Mouse (Mus musculus) embryonic fibroblast, embryonic 13.5 days (primary cell): ENCODE measurements at regions not wholly inside any gene's neighbourhood (a gene's known extent, or its start where the extent isn't known, plus 50 kb on each side); places are given as distances from the start of the nearest gene placed in this dataset.

Experiments
- CTCF ChIP-seq: IDR thresholded peaks from 2 replicates; pipeline ENCODE4 v1.5.1; 2011; ENCODE audit warnings: mild to moderate bottlenecking, control low read depth, low read length, moderate library complexity, borderline replicate concordance; ENCODE audit not compliant: insufficient read depth
- POLR2A ChIP-seq: IDR thresholded peaks from 2 replicates; pipeline ENCODE4 v1.6.1; 2011; ENCODE audit warnings: low read depth, mild to moderate bottlenecking, control low read depth, low read length, moderate library complexity

GRCm38 (mm10) chr12:26143411-26143810, 271.6 kb downstream of the Rnf144a start:
- no peak for TF ChIP-seq CTCF
- TF ChIP-seq POLR2A: no peak
